Mouse (Mus musculus) layer of hippocampus, postnatal 14 days (tissue): ENCODE measurements at regions not wholly inside any gene's neighbourhood (a gene's known extent, or its start where the extent isn't known, plus 50 kb on each side); places are given as distances from the start of the nearest gene placed in this dataset.
A peak's percentile ranks its signal among the peaks of the same experiment; 100 is the strongest.

Experiments used
- DNase-seq, 2 experiments: peaks; one replicate each; pipeline ENCODE4 v3.0.0; 2021 to 2022; ENCODE audit warnings: low spot score in 2 of 2, mixed read lengths in 1 of 2

DNA sequence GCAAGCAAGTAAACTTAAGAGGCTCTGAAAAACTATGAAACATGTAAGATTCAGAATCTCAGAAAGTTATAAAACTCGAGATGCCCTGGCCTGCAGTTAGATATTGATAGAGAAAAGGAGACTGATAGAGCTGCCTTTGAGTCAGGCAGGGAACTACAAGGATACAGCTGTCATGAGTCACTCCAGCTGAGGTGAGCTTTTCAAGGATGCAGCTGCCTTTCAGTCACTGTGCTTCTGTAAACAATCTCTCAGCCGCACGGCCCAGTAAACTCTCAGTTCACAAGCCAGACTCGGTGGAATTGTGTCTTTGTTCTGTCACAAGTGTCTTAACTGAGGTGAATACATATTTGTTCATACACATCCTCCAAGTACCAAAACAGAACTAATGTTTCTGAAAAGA is 334.9 kb upstream of the Rsrc1 start:
- DNase-seq, result no peak

DNA sequence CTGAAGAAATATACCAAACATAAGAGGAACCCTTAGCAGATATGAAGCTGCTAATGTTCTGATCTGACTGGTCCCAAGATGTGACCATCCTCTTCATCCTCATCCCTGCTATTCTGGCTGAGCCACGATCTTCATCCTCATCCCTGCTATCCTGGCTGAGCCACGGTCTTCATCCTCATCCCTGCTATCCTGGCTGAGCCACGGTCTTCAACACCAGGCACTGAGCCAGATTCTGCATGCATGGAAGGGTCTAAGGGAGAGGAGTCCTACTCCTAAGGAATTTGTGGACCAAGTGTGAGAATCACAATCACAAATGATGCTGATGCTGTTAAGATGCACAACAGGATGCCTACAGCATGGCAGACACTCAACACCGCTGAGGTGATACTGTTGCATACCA is 331.9 kb upstream of the Rsrc1 start:
- DNase-seq, result no peak

DNA sequence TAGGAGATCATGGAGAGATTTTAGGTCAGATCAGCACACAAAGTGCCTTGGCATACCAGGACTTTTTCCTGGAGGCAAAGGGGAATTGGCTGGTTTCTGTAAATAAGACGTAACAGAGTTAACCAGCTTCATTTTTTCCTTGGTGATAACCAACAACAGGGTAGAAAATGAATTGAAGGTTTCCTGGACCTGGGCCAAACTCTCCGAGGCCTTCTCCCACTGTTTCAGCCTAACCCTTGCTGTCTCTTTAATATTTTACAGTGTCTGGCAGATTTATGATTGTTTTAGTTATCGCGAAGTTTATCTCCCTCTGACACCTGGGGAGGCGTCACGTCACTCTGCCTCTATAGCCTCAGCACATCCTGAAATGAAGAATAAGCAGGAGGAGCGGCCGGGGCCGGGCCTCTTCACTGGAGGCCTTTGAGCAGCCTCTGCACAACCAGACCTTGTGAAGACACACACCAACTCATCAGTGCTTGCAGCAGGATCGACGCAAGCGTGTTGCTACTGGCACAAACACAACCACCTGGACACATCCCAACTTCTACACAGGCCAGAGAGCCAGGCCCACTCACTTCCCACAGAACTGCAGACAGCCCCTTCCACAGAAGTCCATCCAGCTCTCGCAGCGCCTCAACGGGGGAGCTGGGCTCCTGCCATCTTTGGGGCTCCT is 331.0 kb upstream of the Rsrc1 start:
- DNase-seq, result peak; percentile 46 to 65

DNA sequence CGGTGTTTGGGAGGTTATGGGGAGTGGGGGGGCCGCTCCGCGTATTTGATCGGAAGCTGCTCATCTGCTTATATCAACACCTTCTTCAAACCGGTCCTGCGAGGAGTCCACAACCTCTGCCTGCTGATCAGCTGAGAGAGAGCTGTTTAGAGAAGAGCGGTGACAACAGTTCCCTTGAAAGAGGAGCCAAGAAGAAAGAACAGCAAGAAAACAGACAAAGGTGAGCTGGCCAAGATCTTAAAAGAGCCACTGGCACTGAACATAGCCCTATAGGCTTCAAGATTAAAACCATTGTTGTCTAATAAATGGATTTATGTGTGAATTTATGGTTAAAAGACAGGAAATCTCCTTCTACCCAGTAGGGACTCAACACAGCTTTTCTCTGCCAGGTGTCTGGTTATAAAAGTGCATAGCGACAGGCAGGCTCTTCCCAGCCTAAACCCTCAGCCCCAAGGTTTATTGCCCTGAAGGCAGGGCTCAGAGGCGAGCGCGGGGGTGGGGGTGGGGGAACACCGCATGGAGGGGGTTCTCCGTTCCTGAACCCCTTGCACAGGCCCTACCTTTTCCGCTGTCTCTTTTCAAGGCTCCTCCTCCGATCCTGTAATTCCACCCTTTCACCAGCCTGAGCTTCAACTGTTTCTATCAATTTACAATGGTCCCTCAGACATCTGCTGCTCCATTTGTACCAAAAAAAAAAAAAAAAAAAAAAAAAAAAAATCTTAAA is 330.3 kb upstream of the Rsrc1 start:
- peak; percentile 13 to 17 for DNase-seq

DNA sequence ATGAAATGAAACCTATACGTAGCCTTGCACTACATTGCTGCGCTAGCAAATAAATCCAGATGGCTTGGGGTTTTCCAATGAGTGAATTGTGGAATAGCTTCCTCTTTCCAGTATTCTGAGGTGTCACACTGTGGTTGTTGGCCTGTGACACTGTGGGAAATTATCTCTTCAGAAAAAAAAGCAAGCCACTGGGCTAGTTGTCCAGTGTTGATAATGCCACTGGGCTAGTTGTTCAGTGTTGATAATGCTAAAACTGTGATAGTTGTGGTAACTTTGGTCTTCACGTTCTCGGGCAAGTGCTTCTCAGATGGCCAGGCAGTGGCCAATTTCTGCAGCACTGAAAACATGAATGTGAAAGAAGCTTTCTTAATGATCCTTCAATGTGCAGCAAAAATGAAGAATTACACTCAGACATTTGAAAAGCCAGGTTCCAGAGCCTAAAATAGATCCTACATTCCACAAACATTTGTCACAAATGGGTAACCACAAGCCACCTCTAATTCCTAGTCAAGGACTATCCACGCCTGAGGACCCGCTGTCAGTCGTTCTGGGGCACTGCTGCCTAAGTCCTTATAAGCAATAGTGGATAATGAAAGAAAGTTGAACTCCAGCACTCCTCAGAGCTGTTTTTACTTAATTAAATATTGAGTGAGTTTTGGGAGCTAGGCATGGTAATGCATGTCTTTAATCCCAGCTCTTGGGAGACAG is 328.9 kb upstream of the Rsrc1 start:
- no peak for DNase-seq

DNA sequence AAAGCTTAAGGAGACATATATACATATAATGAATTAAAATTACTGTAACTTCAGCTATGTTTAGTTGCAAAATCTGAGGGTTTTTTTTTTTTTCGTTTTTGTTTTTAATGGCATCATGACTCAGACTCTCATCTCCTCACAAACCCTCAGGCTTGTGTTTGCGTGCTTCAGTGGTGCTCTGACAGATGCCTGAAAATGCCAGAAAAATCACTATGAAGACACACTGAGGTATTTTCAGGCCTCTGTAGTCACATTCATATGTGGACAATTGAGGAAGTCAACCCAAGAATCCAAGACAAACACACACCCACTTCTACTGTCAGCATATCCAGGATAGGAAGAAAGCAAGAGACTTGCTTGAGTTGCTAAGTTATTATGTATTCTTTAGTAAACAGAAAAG is 327.2 kb upstream of the Rsrc1 start:
- no peak for DNase-seq

DNA sequence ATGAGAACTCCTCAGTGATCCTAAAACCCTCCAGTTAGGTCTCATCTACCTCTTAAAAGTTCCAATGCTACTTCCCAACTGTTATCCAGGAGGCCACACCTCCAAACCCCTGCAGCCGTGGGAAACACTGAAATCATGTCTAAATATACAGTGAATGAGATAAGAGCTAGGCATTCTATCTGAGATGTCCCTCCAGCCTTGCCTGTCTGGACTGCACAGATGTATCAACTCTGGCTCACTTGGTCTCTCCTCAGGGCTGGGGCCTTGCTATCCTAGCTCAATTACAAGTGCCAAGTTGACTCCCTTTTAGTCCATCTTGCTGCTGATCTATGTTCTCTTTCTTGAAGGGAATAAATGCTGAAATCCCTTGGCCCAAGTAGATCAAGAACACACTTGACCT is 326.3 kb upstream of the Rsrc1 start:
- no peak for DNase-seq

DNA sequence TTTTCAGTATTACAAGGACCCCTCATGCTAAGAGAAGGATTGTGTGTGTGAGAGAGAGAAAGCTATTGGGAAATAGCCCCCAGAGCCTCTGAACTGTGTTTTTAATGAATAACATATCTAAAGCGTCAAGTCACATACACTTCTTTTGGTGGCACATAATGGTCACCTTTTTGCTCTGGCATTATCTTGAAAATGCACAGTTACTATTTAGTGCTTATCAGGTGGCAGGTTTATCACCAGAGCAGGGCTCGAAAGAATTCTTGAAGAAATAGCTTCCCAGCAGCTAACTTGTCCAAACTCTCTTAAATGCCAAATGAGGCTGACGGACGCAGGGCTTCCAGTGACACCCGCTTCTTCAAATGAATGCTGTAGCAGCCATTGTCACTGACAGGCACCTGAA is 324.7 kb upstream of the Rsrc1 start:
- no peak for DNase-seq

DNA sequence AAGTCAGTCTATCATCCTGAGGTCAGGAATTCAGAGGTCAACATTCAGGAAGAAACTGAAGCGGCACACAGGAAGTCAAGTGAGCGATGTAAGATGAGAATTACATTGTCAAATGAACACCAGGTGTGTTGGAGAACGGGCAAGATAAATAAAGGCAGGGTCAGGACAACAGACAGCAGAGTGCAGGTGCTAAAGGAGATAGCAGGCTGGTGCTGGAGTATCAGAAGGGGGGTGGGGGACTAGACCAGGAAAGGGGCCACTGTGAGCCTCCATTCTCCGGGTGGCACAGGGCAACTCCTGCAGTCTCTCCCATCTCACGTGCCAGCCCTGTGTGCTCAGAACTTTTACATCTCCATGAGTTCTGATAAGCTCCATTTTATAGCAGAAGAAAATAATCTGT is 320.6 kb upstream of the Rsrc1 start:
- DNase-seq, result no peak

DNA sequence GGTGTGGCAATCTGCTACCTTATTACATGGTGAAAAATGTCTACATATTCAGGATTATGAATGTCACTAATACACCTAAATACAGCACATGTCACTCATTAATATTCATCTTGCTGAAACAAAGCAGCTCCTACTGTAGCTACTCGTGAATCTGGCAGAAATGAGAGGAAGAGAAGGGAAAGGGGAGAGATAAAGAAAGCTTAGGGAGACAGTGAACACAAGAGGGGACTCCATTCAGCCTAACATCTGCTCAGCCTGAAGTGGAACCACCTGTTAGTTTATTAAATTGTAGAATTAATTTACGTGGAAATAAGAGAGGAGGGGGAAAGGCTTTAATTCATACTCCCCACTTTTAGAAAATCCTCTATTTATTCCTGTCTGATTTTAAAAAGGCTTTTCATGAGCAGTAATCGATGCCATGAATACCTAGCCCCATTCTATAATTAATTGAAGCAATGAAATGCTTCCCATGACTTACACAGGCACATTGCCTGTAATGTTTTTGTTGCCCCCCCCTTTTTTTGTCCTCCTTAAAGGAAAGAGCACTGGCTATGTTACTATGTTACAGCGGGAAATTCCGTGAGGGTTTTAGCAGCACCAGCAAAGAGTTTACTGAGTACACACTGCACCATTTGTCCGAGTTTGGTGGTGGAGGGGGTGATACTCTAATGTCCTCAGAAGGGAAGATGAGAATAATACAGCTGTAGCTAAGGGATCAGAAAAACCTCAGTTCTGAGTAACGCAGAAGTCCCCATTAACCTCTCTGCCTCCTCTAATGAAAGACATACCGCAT is 319.2 kb upstream of the Rsrc1 start:
- no peak for DNase-seq

DNA sequence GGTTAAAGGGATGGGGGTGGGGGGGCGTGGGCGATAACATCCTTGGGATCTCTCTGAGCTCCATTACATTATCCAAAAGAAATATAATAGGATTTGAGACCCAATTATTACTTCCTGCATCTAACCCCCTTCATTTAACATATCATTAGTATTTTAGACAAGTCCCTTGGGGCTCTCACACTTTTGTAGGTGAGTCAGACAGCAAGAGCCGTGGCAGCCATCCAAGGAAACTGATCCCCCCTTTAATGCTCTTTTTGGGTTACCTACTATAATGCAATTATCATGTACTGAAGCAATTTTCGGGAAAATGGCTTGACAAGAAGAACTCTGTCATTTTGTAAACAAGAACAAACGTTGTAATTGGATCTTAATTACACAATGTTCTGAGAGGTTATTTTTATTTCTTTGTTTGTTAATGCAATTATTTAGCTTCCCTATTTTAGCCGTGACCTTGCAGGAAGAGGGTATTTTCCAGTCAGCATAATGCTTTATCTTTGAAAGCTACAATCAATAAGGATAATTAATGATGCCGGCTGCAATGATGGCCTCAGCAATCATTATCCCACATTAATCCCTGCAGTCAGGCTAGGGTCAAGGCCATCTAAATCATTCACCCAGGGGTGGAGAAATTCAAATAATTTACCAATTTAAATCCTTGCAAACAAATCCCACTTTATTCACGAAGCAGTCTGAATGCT is 297.5 kb upstream of the Rsrc1 start:
- DNase-seq, result no peak

DNA sequence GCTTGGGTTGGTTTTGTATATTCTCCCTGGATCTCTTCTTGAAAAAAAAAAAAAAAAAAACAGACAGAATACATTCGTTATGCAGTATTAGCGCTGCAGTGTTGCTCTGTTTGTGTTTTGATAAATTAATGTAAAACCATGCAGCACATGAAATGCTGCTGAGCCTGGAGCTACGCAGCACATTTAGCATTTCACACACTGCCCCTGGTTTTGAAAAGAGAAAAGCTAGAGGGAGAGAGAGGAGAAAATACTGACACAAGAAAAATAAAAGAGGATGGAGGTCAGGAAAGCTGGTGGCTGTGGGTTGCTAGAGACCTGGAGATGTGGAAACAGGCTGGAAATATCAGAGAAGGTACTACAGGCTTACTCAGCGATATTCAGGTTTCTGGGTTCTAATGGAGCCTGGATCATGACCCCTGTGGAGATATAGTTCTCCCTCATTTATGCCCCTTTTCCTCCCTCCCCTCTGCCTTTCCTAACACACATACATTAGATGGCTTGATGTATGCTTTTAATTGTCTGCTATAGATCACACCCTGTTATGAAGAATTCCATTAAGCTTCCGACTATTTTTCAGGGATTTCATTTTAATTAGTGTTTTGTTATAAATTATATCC is 296.8 kb upstream of the Rsrc1 start:
- DNase-seq, result no peak

DNA sequence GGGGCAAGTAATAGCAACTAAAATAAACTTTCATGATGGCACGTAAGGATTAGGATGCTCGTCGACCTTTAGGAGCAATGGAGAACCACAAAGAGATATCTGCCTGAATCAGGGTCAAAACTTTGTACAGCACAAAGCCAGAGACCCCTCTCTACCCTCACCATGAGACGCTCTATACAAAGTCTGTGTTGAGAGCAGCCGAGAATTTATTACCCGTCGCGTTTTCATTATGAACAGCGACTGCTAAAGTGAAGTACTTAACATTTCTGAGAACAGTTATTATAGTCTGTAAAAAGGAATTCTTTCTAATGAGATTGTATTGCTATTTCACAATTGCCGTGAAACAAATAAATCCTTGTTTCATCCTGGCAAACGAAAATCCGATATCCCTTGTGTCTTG is 296.1 kb upstream of the Rsrc1 start:
- no peak for DNase-seq

DNA sequence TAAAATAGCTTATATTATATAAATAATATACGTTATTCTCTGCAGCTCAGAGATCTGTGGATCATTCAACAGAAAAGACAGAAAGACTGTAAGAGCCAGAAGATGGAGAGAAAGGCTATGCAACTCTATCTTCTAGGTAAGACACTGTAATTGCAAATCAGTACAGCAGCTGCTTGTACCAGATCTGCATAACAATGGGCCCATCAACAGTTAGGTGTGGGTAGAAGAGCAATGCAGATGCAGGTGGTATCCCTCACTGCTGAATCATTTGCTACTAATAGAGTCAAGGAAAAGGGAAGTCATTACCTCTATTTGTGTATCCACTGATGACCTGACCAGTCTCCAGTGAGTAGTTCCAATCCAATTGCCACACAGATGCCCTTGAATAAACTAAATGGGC is 294.1 kb upstream of the Rsrc1 start:
- DNase-seq, result no peak

DNA sequence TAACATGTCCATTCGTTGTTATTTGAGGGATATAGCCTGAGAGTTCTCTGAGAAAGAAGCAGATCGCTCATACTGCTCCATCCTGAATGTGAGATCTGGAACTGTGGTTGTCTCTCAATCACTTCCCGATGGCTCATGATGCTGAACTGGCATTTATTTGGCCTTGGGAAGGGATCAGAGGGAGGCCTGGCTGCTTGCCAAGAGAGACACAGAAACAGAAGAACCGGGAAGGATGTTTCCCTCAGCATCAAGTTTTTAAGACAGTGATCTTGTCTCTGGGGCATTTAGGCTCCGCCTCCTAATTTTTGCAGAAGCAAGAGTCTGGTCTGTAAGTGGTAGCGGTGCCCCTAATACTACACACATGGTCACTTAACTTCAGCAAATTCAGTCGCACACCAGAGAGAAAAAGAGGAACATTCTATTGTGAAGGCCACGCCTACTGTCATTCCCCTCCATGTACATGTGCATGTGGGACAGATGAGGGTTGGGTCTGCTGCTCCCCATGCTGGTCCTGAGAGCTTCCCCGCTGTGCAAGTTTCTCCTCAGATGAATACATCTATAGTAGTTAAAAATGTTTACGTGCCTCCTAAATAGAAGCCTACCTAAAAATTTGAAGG is 290.2 kb upstream of the Rsrc1 start:
- no peak for DNase-seq

DNA sequence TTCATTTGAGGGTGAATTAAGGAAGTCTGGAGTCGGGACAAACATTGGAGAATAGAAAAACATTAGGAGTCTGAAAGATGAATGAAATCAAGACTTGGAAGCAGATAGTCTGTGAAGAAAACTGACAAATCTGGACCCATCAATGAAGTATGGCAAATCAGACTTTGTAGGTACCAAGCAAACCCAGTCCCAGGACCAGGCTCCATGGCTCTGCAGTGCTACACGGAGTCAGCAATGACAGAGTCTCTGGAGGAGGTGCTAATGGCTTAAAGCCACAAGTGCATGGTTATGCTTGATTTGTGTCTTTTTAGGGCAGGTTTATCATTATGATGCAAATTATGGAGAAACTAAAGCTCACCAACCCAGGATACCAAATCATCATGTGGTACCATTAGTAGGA is 286.1 kb upstream of the Rsrc1 start:
- no peak for DNase-seq

DNA sequence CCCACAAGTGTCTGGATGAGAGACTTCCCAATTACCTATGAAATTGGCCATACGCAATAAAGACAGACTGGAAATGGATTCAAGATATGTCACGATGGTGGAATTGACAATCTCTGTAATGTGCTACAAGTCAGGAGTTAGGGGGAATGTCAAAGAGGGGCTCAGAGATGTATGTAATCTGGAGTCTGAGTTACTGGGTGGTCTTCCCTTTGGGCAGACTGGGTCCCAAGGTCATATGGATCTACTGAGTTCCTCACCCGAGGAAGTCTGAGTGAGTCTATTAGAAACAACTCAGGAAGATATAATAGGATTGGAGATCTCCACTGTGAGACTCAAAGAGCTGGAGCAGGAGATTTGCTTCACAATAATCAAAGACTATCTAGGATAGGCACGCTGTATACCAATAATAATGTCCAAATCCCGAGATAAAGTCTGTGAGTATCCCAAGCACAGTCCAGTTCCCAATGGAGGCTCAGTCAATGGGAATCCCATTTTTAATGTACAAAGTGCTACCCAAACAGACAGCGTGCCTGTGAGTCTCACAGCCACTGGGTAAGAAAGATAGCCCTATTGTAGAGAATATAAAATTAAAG is 285.4 kb upstream of the Rsrc1 start:
- DNase-seq, result no peak

DNA sequence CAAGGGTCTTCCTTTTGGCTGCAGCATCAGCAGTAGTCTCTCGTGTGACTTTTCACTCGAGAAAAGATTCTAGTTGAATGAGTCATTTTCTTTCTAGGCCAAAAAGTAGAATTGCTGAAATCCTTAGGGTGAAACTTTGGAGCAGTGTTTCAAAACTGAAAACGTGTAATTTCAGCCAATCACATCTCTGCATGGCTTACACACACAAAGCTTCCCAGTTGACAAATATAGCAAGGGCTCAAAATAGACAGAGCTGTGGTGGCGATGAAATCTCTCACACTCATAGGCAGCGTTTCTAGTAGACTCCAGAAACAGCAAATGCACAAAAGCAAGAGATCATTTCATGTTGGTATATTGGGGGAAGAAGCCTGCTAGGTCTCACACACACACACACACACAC is 283.1 kb upstream of the Rsrc1 start:
- DNase-seq, result no peak

DNA sequence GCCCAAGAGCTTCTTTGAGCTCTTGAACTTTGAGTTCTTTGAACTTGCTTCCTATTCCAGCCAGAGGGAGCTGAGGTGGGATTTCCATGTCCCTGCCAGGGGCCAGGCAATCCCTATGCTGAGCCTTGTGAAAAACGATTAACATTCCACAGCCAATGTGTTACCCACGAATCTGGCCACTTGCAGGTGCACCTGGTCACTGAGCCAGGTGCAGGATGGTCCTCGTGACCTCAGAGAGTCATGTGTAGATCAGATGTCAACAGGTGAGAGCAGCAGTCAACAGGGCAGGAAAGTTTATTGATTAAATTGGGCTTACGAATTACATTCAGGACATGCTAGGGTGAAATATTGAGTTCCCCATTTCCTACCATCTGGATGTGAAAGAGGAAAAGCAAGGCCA is 275.4 kb upstream of the Rsrc1 start:
- DNase-seq, result no peak

DNA sequence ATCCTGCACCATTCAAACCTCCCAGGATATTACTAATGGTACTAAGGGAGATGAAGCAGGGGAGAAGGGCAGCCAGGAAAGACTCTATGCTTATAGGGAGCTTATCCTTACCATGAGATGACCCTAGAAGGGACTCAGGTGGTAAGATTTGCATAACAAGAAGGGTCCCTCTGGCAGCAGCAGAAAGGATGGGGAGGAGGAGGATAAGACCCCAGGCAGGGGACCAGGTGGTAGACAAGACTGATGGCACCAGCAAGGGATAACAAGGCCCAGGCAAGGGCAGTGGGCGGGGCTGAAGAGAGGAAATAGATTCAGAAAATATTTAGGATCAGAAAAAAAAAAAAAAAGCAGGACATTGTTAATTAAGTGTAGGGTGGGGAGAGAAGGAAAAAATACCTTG is 245.7 kb upstream of the Rsrc1 start:
- DNase-seq, result no peak
